Mouse (Mus musculus) stomach, postnatal 0 days (tissue): ENCODE results near the gene St3gal5.

Experiments
- CTCF ChIP-seq: IDR thresholded peaks from 2 replicates; pipeline ENCODE4 v1.5.1; 2016; ENCODE audit warnings: antibody characterized with exemption, low read depth, mild to moderate bottlenecking, moderate library complexity
- EP300 ChIP-seq: optimal IDR thresholded peaks from 2 replicates; pipeline ENCODE3; 2016; ENCODE audit warnings: antibody characterized with exemption

DNA sequence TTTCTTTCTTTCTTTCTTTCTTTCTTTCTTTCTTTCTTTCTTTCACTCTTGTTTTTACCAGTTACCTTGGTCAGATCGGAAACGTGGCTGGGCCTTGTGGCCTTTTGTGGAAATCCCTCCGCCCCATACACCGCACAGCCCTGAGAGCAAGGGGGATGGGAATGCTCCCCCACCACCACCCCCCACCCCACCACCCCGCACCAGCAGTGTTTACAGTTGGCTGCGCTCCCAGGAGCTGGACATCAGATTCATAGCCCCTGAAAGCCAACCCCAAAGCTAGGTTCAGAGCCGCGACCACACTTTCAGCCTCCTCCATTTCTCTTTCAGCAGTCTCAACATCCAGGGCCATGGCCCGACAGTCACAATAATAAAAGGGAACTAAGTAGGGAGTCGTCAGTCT is 31.4 kb upstream of the St3gal5 start:
- TF ChIP-seq CTCF (no peak), EP300 (no peak)
